Mouse (Mus musculus): ENCODE measurements at regions not wholly inside any gene's neighbourhood (a gene's known extent, or its start where the extent isn't known, plus 50 kb on each side); places are given as distances from the start of the nearest gene placed in this dataset.
A peak's percentile ranks its signal among the peaks of the same experiment; 100 is the strongest.

- no peak for DNase-seq (ENCODE audit: low read depth)
Measured at GRCm38 (mm10) chr13:30044790-30045189, 58.9 kb upstream of the E2f3 start.

- DNase-seq (ENCODE audit: low read depth) = no peak
Measured at GRCm38 (mm10) chr13:30042689-30043320, 56.9 kb upstream of the E2f3 start.

- DNase-seq (ENCODE audit: low read depth) = peak; percentile 28
Measured at GRCm38 (mm10) chr13:30041501-30042295, 55.8 kb upstream of the E2f3 start.

- no peak for DNase-seq (ENCODE audit: low read depth)
Measured at GRCm38 (mm10) chr13:30040288-30040687, 54.4 kb upstream of the E2f3 start.

- DNase-seq (ENCODE audit: low read depth) = no peak
Measured at GRCm38 (mm10) chr13:30039791-30040190, 53.9 kb upstream of the E2f3 start.

- DNase-seq (ENCODE audit: low read depth) = no peak
Measured at GRCm38 (mm10) chr13:30036561-30036960, 50.7 kb upstream of the E2f3 start.

- no peak for DNase-seq (ENCODE audit: low read depth)
Measured at GRCm38 (mm10) chr13:30036071-30036470, 50.2 kb upstream of the E2f3 start.
